Comparison of ENCODE assay signal across 8 mouse cellular contexts in the genomic region with DNA sequence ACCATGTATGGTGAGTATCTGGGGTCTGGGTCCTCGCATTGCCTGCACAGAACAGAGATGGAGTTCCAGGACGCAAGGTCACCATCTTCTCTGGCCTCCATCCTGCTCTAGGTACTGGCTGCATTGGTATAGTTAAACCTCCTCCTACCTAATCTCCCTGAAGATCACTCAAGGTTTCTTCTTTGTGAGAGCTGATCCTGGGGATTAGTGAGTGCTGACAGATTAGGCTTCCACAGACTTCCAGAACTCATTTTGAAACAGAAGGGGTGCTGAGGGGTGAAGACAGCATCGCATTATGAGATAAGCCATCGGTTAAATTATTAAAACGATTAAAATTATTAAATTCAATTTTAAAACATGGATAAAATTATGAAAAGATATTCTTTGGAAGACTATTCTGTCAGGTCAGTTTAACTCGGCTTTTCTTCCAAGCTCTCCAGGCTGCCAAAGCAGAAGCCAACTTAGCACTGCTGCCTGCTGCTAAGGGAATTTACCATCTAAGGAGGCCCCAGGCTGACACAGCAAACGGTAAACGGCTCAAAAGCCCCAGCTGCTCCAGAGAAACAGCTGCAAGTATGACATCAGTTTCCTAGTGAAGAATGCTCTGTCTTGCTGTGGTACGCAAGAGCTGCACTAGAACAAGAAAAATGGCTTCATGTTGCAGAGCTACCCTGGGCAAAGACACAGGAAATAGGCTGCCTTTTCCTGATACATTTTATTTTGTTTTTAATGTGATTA.
DNase-seq lines count a peak whose midpoint lies in the region; ATAC-seq and TF ChIP-seq lines count a peak whose summit lies in the region.

No protein-coding gene starts in this region.

- no peak for TF ChIP-seq CTCF in gastrocnemius, adult 2 months (IDR thresholded peaks at IDR 0.05)

- H3K27ac ChIP-seq in gastrocnemius, adult 2 months, result peak overlapping the region; percentile 35
- H3K27ac ChIP-seq in intestine, embryonic 15.5 days, result no peak overlapping the region
- H3K27ac ChIP-seq in midbrain, embryonic 10.5 days (replicated peaks), result no peak overlapping the region

- peaks cover 50% of the 10 kb centered on the region for H3K4me1 ChIP-seq in megakaryocyte, embryonic 14.5 days
- H3K4me1 ChIP-seq in intestine, embryonic 15.5 days (replicated peaks), result peaks cover 3% of the 10 kb centered on the region; the same call in 1 of the 2 replicates
- peaks cover 7% of the 10 kb centered on the region; the same call in 1 of the 2 replicates for H3K4me1 ChIP-seq in midbrain, embryonic 10.5 days

- peak overlapping the region; percentile 84 for H3K4me3 ChIP-seq in megakaryocyte, embryonic 14.5 days (replicated peaks)
- H3K4me3 ChIP-seq in gastrocnemius, adult 2 months, result peak overlapping the region; percentile 53
- H3K4me3 ChIP-seq in intestine, embryonic 15.5 days (replicated peaks), result no peak overlapping the region
- no peak overlapping the region for H3K4me3 ChIP-seq in midbrain, embryonic 10.5 days

- H3K27me3 ChIP-seq in megakaryocyte, embryonic 14.5 days (replicated peaks), result no peaks in the 10 kb centered on the region
- H3K27me3 ChIP-seq in intestine, embryonic 15.5 days (replicated peaks), result no peaks in the 10 kb centered on the region
- H3K27me3 ChIP-seq in midbrain, embryonic 10.5 days (ENCODE audit: low read depth, poor library complexity, severe bottlenecking), result no peaks in the 10 kb centered on the region

- no peak for ATAC-seq in megakaryocyte, adult 5-6 weeks (ENCODE audit: poor library complexity, severe bottlenecking)
- peak; percentile 88 for ATAC-seq in intestine, embryonic 15.5 days

- peak; percentile 50 for DNase-seq in gastrocnemius, adult 2 months
- peak; percentile 28 for DNase-seq in midbrain, embryonic 10.5 days (ENCODE audit: low spot score)
- DNase-seq in thymus, adult 18-20 months, result peak; percentile 44 to 73
- DNase-seq in adrenal gland, postnatal 4 days (ENCODE audit: low spot score in 2 of 2), result no peak
- DNase-seq in urinary bladder, postnatal 36 days (ENCODE audit: low spot score in 2 of 2), result no peak

- intact Hi-C loops in gastrocnemius, adult 2 months (cut with DNase I), result no loop called here

- WGBS in intestine, embryonic 15.5 days, result 42% methylated on average over 9 of the region's 9 CpGs
- 53% methylated on average over 9 of the region's 9 CpGs for WGBS in midbrain, embryonic 10.5 days

- no peak overlapping the region for H3K9ac ChIP-seq in intestine, embryonic 15.5 days

- no peaks in the 10 kb centered on the region for H3K36me3 ChIP-seq in megakaryocyte, embryonic 14.5 days (replicated peaks; ENCODE audit: low read length)
- no peaks in the 10 kb centered on the region for H3K36me3 ChIP-seq in intestine, embryonic 15.5 days
- H3K36me3 ChIP-seq in midbrain, embryonic 10.5 days, result no peaks in the 10 kb centered on the region

- H3K4me2 ChIP-seq in intestine, embryonic 15.5 days (replicated peaks), result no peak overlapping the region

- H3K9me3 ChIP-seq in megakaryocyte, embryonic 14.5 days, result peaks cover 9% of the 10 kb centered on the region; the same call in 1 of the 2 replicates
- H3K9me3 ChIP-seq in intestine, embryonic 15.5 days, result no peaks in the 10 kb centered on the region
- H3K9me3 ChIP-seq in midbrain, embryonic 10.5 days (replicated peaks), result peaks cover 7% of the 10 kb centered on the region; the same call in 1 of the 2 replicates

Comparison
In these comparisons a context has a peak if more than half of its experiments do, and no peak if none do; other contexts are left out.
1. H3K4me3 ChIP-seq: peak in megakaryocyte, embryonic 14.5 days (single experiment) and gastrocnemius, adult 2 months (single experiment); none in intestine, embryonic 15.5 days (single experiment) and midbrain, embryonic 10.5 days (single experiment).
2. DNase-seq: peak in gastrocnemius, adult 2 months (single experiment), midbrain, embryonic 10.5 days (single experiment) and thymus, adult 18-20 months (2 of 2); none in adrenal gland, postnatal 4 days (0 of 2) and urinary bladder, postnatal 36 days (0 of 2).